Mouse (Mus musculus) ES-CJ7 (cell line): ENCODE data around the gene Lrrc52.

Experiments
- DNase-seq: peaks from one replicate; pipeline ENCODE4 v3.0.0; 2011; ENCODE audit warnings: low read depth, low spot score

Lrrc52 gene

GRCm38 (mm10) chr1:167466765-167467426 is at the start of gene Lrrc52:
Lrrc52 (minus strand) TSS chr1:167466780.
- DNase-seq = peak; percentile 28

- DNase-seq = no peak
These were observed 45.0 kb upstream of the Lrrc52 start for GRCm38 (mm10) chr1:167511621-167512020.

GRCm38 (mm10) chr1:167506048-167506447 is 39.5 kb upstream of the Lrrc52 start:
- DNase-seq = no peak

GRCm38 (mm10) chr1:167505427-167505826 is 38.8 kb upstream of the Lrrc52 start:
- DNase-seq = no peak

GRCm38 (mm10) chr1:167499097-167499850 is 32.7 kb upstream of the Lrrc52 start:
- DNase-seq = no peak

- DNase-seq = peak; percentile 97
These were observed 31.4 kb upstream of the Lrrc52 start for GRCm38 (mm10) chr1:167497991-167498390.

GRCm38 (mm10) chr1:167497560-167497959 is 31.0 kb upstream of the Lrrc52 start:
- DNase-seq = peak; percentile 78

GRCm38 (mm10) chr1:167491501-167491900 is 24.9 kb upstream of the Lrrc52 start:
- no peak for DNase-seq

- no peak for DNase-seq
These were observed 21.4 kb upstream of the Lrrc52 start for GRCm38 (mm10) chr1:167487933-167488332.

GRCm38 (mm10) chr1:167486959-167487680 is 20.5 kb upstream of the Lrrc52 start:
- no peak for DNase-seq

- DNase-seq = no peak
These were observed 16.3 kb upstream of the Lrrc52 start for GRCm38 (mm10) chr1:167482863-167483262.

GRCm38 (mm10) chr1:167473585-167473984 is 7.0 kb upstream of the Lrrc52 start:
- no peak for DNase-seq

- no peak for DNase-seq
These were observed 1.3 kb upstream of the Lrrc52 start for GRCm38 (mm10) chr1:167467916-167468315.

GRCm38 (mm10) chr1:167457311-167457710 is 9.3 kb downstream of the Lrrc52 start:
- no peak for DNase-seq

- DNase-seq = no peak
These were observed 13.5 kb downstream of the Lrrc52 start for GRCm38 (mm10) chr1:167453048-167453447.

GRCm38 (mm10) chr1:167452456-167452855 is 14.1 kb downstream of the Lrrc52 start:
- DNase-seq = no peak

- peak; percentile 82 for DNase-seq
These were observed 18.0 kb downstream of the Lrrc52 start for GRCm38 (mm10) chr1:167448598-167448997.

GRCm38 (mm10) chr1:167448088-167448487 is 18.5 kb downstream of the Lrrc52 start:
- DNase-seq = peak; percentile 45

- peak; percentile 86 for DNase-seq
These were observed 20.1 kb downstream of the Lrrc52 start for GRCm38 (mm10) chr1:167446516-167446915.

GRCm38 (mm10) chr1:167445167-167445566 is 21.4 kb downstream of the Lrrc52 start:
- DNase-seq = no peak

- no peak for DNase-seq
These were observed 28.2 kb downstream of the Lrrc52 start for GRCm38 (mm10) chr1:167438231-167438885.

GRCm38 (mm10) chr1:167437091-167437490 is 29.5 kb downstream of the Lrrc52 start:
- no peak for DNase-seq
